Mouse (Mus musculus): ENCODE measurements around the gene Iqgap3.

DNA sequence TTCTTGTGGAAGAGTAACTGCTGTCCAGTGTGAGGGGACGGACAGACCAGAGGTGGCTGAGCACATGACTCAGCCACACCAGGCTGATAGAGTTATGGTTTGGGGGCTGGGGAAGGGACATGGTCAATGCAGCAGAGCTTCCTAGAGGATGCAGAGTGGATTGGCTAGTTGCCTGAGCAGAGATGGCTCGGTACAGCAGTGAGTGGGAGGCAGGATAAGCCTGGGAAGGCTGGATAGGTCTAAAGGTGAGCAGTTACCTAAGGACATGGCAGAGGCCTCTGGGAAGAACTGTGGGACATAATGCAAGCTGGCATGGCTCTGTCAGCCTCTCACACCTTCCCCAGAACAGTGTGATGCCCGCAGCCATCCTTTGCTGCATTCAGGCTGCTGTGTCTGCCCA, 82.1 kb downstream of the Iqgap3 start:
- TF ChIP-seq POLR2A (IDR thresholded peaks at IDR 0.05; ENCODE audit: extremely low read depth, insufficient read depth, low read length) = no peak
- TF ChIP-seq CTCF (IDR thresholded peaks at IDR 0.05; ENCODE audit: extremely low read depth, insufficient read depth, low read length) = no peak
